Mouse (Mus musculus) erythroblast, embryonic 14.5 days (primary cell): Measurements from ENCODE around the gene Nab1.

Experiments
- GATA1 ChIP-seq: IDR thresholded peaks from 2 replicates; pipeline ENCODE4 v1.6.1; 2012; ENCODE audit warnings: low read length, inconsistent platforms, mixed read lengths
- TAL1 ChIP-seq: IDR thresholded peaks from 3 replicates; pipeline ENCODE4 v1.6.1; 2012; ENCODE audit warnings: low read length, inconsistent platforms, mixed read lengths

GRCm38 (mm10) chr1:52527656-52528055 is 27.2 kb upstream of the Nab1 start:
- no peak for TF ChIP-seq TAL1
- TF ChIP-seq GATA1, result no peak
